Mouse (Mus musculus) heart, embryonic 14.5 days (tissue): ENCODE measurements around the gene Fmc1. TPM values are rescaled to one million over a fixed set of nuclear protein-coding genes. Genes with fewer than 3 reads are reported as not detected.
"Not testable (repeated sequence)": the region's sequence is repeated elsewhere in the genome, so short reads cannot be mapped to it uniquely, and the experiment has no call there.

ENCODE experiments used
- ATAC-seq: fragments of 200-750 bp; cut with Nextera tagmentation; 2 replicates; pipeline ENCODE4 v1.8.0; 2017; ENCODE audit warnings: low read depth, moderate TSS enrichment; ENCODE audit not compliant: insufficient number of reproducible peaks, insufficient read depth, low FRiP score
- H3K27ac ChIP-seq, 2 experiments: fragments of 200-500 bp in 1 of 2; fragments of 300-500 bp in 1 of 2; sonication (generic) in 1 of 2; replicated peaks in 1 of 2; 2 replicates each; pipeline ENCODE4 v1.5.1; 2012 to 2014; ENCODE audit warnings: low read depth in 2 of 2, low read length in 2 of 2, control low read depth in 1 of 2, mild to moderate bottlenecking in 1 of 2, mixed read lengths in 1 of 2; ENCODE audit not compliant: control insufficient read depth in 1 of 2, insufficient read depth in 1 of 2
- H3K27me3 ChIP-seq: fragments of 300-500 bp; sonication (generic); 2 replicates; pipeline ENCODE4 v1.6.1; 2014; ENCODE audit warnings: mild to moderate bottlenecking, low read length, control low read depth; ENCODE audit not compliant: control insufficient read depth, insufficient read depth
- H3K36me3 ChIP-seq: fragments of 300-500 bp; sonication (generic); 2 replicates; pipeline ENCODE4 v1.6.1; 2014; ENCODE audit warnings: mild to moderate bottlenecking, control low read depth, low read length, mixed read lengths; ENCODE audit not compliant: control insufficient read depth, insufficient read depth
- H3K4me1 ChIP-seq, 2 experiments: fragments of 200-500 bp in 1 of 2; fragments of 300-500 bp in 1 of 2; sonication (generic) in 1 of 2; 2 replicates each; pipeline ENCODE4 v1.6.1; 2012 to 2014; ENCODE audit warnings: low read length in 2 of 2, control low read depth in 1 of 2, mixed read lengths in 1 of 2; ENCODE audit not compliant: control insufficient read depth in 2 of 2, insufficient read depth in 2 of 2
- H3K4me2 ChIP-seq: fragments of 300-500 bp; sonication (generic); 2 replicates; pipeline ENCODE4 v1.6.1; 2014; ENCODE audit warnings: mild to moderate bottlenecking, low read length
- H3K4me3 ChIP-seq, 2 experiments: fragments of 200-500 bp in 1 of 2; fragments of 300-500 bp in 1 of 2; sonication (generic) in 1 of 2; 2 replicates each; pipeline ENCODE4 v1.5.1; 2012 to 2014; ENCODE audit warnings: low read length in 2 of 2, mild to moderate bottlenecking in 2 of 2, control low read depth in 1 of 2, low read depth in 1 of 2, moderate library complexity in 1 of 2; ENCODE audit not compliant: control insufficient read depth in 1 of 2, insufficient read depth in 1 of 2
- H3K9ac ChIP-seq: fragments of 300-500 bp; sonication (generic); 2 replicates; pipeline ENCODE4 v1.6.1; 2014; ENCODE audit warnings: mild to moderate bottlenecking, low read length
- H3K9me3 ChIP-seq: fragments of 300-500 bp; sonication (generic); 2 replicates; pipeline ENCODE4 v1.6.1; 2016; ENCODE audit warnings: low read length, control low read depth; ENCODE audit not compliant: control insufficient read depth
- WGBS: fragments of 180-500 bp; shearing (Covaris S2); extraction: QIAGEN DNeasy Blood & Tissue Kit; methylation state at CpG from one replicate; pipeline ENCODE4 v1.1.7; 2014; 5-methylcytosine and 5-hydroxymethylcytosine counted together
- polyA plus RNA-seq: library from polyadenylated mRNA; unstranded; fragments of >200 nt; fragmentation: Nextera tagmentation; extraction: Ambion mirVana; gene quantifications from 2 replicates; pipeline ENCODE4 v1.2.1, GENCODE M21; 2014

Gene Fmc1
- polyA plus RNA-seq, 1 experiment from 2014 or later, result 284 TPM

GRCm38 (mm10) chr6:38531211-38531820 is 2.0 kb upstream of the Fmc1 start:
- no peaks in the 10 kb centered on the region for H3K9me3 ChIP-seq
- H3K36me3 ChIP-seq, result no peaks in the 10 kb centered on the region
- H3K27ac ChIP-seq, result no peak overlapping the region
- 59% methylated on average over 5 of the region's 5 CpGs for WGBS
- H3K4me1 ChIP-seq, result peaks cover 0 to 11% of the 10 kb centered on the region in 2 experiments; a peak in 3 of 4 replicates
- no peaks in the 10 kb centered on the region for H3K27me3 ChIP-seq
- ATAC-seq, result no peak
- H3K4me3 ChIP-seq, result no peak overlapping the region
- no peak overlapping the region for H3K4me2 ChIP-seq
- H3K9ac ChIP-seq, result no peak overlapping the region

- Histone ChIP-seq H3K4me2 (peak overlapping the region; percentile 69), H3K27ac (peak overlapping the region; percentile 99 to 100), H3K4me3 (peak overlapping the region; percentile 71 to 87), H3K36me3 (no peaks in the 10 kb centered on the region), H3K27me3 (no peaks in the 10 kb centered on the region), H3K9ac (peak overlapping the region; percentile 66), H3K9me3 (no peaks in the 10 kb centered on the region), H3K4me1 (peaks cover 0 to 11% of the 10 kb centered on the region in 2 experiments; a peak in 3 of 4 replicates)
- 8% methylated on average over 25 of the region's 25 CpGs for WGBS
- peak; percentile 1; the same call in 1 of the 2 replicates for ATAC-seq
Observed at GRCm38 (mm10) chr6:38532500-38533420, 542 bp upstream of the Fmc1 start.

GRCm38 (mm10) chr6:38534640-38535365 is 1.5 kb downstream of the Fmc1 start:
- peaks cover 8% of the 10 kb centered on the region; the same call in 1 of the 2 replicates for H3K36me3 ChIP-seq
- peak overlapping the region; percentile 98 to 99 for H3K27ac ChIP-seq
- peak overlapping the region; percentile 97 for H3K9ac ChIP-seq
- H3K4me1 ChIP-seq, result peaks cover 0 to 11% of the 10 kb centered on the region in 2 experiments; a peak in 3 of 4 replicates
- no peaks in the 10 kb centered on the region for H3K9me3 ChIP-seq
- H3K4me2 ChIP-seq, result peak overlapping the region; percentile 69
- H3K4me3 ChIP-seq, result peak overlapping the region; percentile 87 to 91
- under 1% methylated on average over 53 of the region's 53 CpGs for WGBS
- no peaks in the 10 kb centered on the region for H3K27me3 ChIP-seq
- ATAC-seq, result peak; percentile 73

- H3K9me3 ChIP-seq, result no peaks in the 10 kb centered on the region
- peak overlapping the region; percentile 97 for H3K9ac ChIP-seq
- peak overlapping the region; percentile 69 for H3K4me2 ChIP-seq
- WGBS, result 2% methylated on average over 9 of the region's 9 CpGs
- peak overlapping the region; percentile 87 to 91 for H3K4me3 ChIP-seq
- H3K27ac ChIP-seq, result peak overlapping the region; percentile 98 to 99
- ATAC-seq, result no peak
- H3K36me3 ChIP-seq, result peaks cover 13% of the 10 kb centered on the region
- no peaks in the 10 kb centered on the region for H3K27me3 ChIP-seq
- peaks cover 0 to 11% of the 10 kb centered on the region in 2 experiments; a peak in 3 of 4 replicates for H3K4me1 ChIP-seq
Observed at GRCm38 (mm10) chr6:38535366-38535690, 2.0 kb downstream of the Fmc1 start.

GRCm38 (mm10) chr6:38535788-38536187 is 2.5 kb downstream of the Fmc1 start:
- Histone ChIP-seq H3K36me3 (peaks cover 14% of the 10 kb centered on the region), H3K27me3 (no peaks in the 10 kb centered on the region), H3K9ac (peak overlapping the region; percentile 97), H3K4me2 (peak overlapping the region; percentile 69), H3K9me3 (no peaks in the 10 kb centered on the region), H3K4me1 (peaks cover 0 to 11% of the 10 kb centered on the region in 2 experiments; a peak in 3 of 4 replicates), H3K4me3 (peak overlapping the region in 1 of 2 experiments; percentile 87; a peak in 2 of 4 replicates), H3K27ac (peak overlapping the region in 1 of 2 experiments; percentile 99; a peak in 1 of 4 replicates)
- ATAC-seq, result no peak
- 91% methylated on average over 1 of the region's 1 CpGs for WGBS

- not testable (repeated sequence) for H3K4me3 ChIP-seq, H3K4me2 ChIP-seq, H3K9me3 ChIP-seq, H3K27me3 ChIP-seq, H3K4me1 ChIP-seq, ATAC-seq, H3K27ac ChIP-seq, H3K9ac ChIP-seq
- H3K36me3 ChIP-seq, result peaks cover 12% of the 10 kb centered on the region
- 94% methylated on average over 4 of the region's 5 CpGs for WGBS
Observed at GRCm38 (mm10) chr6:38544141-38544540, 10.8 kb downstream of the Fmc1 start.

- not testable (repeated sequence) for H3K27ac ChIP-seq, H3K4me3 ChIP-seq, H3K36me3 ChIP-seq, H3K9ac ChIP-seq, H3K9me3 ChIP-seq, H3K27me3 ChIP-seq, ATAC-seq, H3K4me2 ChIP-seq
- WGBS, result 90% methylated on average over 2 of the region's 2 CpGs
- peaks cover 5 to 14% of the 10 kb centered on the region in 2 experiments; a peak in 3 of 4 replicates for H3K4me1 ChIP-seq
Observed at GRCm38 (mm10) chr6:38547005-38547404, 13.7 kb downstream of the Fmc1 start.
